Comparison of ENCODE assay signal across 29 mouse cellular contexts in genomic region chr3:22148306-22148932, GRCm38 (mm10).
DNase-seq lines count a peak whose midpoint lies in the region; ATAC-seq and TF ChIP-seq lines count a peak whose summit lies in the region.
"Had no signal": no experiment of that assay in that cellular context is flagged by ENCODE, and none has a peak within 500 bp of the region (broad histone marks: within the 10 kb centered on the region; RNA-seq: fewer than 3 reads in every experiment).

No protein-coding gene starts in this region.

- H3K27me3 ChIP-seq in kidney, embryonic 16.5 days (ENCODE audit: insufficient read depth, low read length), result no peaks in the 10 kb centered on the region
- H3K27me3 ChIP-seq in intestine, postnatal 0 days (replicated peaks; ENCODE audit: control insufficient read depth, insufficient read depth, low read length), result no peaks in the 10 kb centered on the region
- H3K27me3 ChIP-seq: heart, embryonic 13.5 days; hindbrain, embryonic 15.5 days; liver, embryonic 13.5 days; stomach, embryonic 15.5 days had no signal

- 31% methylated on average over 6 of the region's 6 CpGs for WGBS in kidney, embryonic 16.5 days
- 53% methylated on average over 6 of the region's 6 CpGs for WGBS in intestine, postnatal 0 days

- no peak overlapping the region for H3K4me2 ChIP-seq in kidney, embryonic 16.5 days (replicated peaks; ENCODE audit: low read depth, low read length)
- H3K4me2 ChIP-seq in intestine, postnatal 0 days (replicated peaks; ENCODE audit: low read depth), result no peak overlapping the region
- H3K4me2 ChIP-seq: heart, embryonic 13.5 days; hindbrain, embryonic 15.5 days; liver, embryonic 13.5 days; midbrain, embryonic 11.5 days; stomach, embryonic 15.5 days had no signal

- no peak overlapping the region for H3K27ac ChIP-seq in kidney, embryonic 16.5 days (ENCODE audit: low read length)
- H3K27ac ChIP-seq in intestine, postnatal 0 days (ENCODE audit: low read depth, low read length), result no peak overlapping the region
- H3K27ac ChIP-seq: gastrocnemius, adult 2 months; heart, embryonic 13.5 days; hindbrain, embryonic 15.5 days; kidney, postnatal 0 days; left cerebral cortex, adult 2 months; liver, embryonic 13.5 days; macrophage; stomach, embryonic 15.5 days had no signal

- no peak for TF ChIP-seq CTCF in intestine, postnatal 0 days (IDR thresholded peaks at IDR 0.05; ENCODE audit: low read depth)

- intact Hi-C loops in left cerebral cortex, postnatal 36 days (cut with DNase I), result loop anchor here (5.0 kb wide), 1 partner anchor 71 kb away; the partner anchor contains the start of gene Tbl1xr1

- no peak for DNase-seq in kidney, postnatal 36 days
- DNase-seq in MN1 (ENCODE audit: low spot score), result peak; percentile 15
- DNase-seq in left cerebral cortex, postnatal 36 days (ENCODE audit: low spot score in 2 of 2), result no peak
- DNase-seq in heart, adult 9 months (ENCODE audit: low spot score in 2 of 2), result no peak
- DNase-seq in heart, adult 8-10 months (ENCODE audit: low spot score), result no peak
- DNase-seq: adrenal gland, postnatal 14 days; cerebellum, adult 18-20 months; gastrocnemius, postnatal 36 days; heart, adult 18-20 months; heart, postnatal 10 days; left cerebral cortex, postnatal 4 days; liver, embryonic 13.5 days; right cerebral cortex, postnatal 25 days; thymus, adult 18-20 months; thymus, postnatal 25 days had no signal

- H3K9me3 ChIP-seq in kidney, embryonic 16.5 days (ENCODE audit: low read length), result no peaks in the 10 kb centered on the region
- H3K9me3 ChIP-seq in intestine, postnatal 0 days (ENCODE audit: control insufficient read depth), result no peaks in the 10 kb centered on the region
- H3K9me3 ChIP-seq: heart, embryonic 13.5 days; hindbrain, embryonic 15.5 days; liver, embryonic 13.5 days; stomach, embryonic 15.5 days had no signal

- H3K4me1 ChIP-seq in kidney, embryonic 16.5 days (ENCODE audit: insufficient read depth, low read length), result peaks cover 10% of the 10 kb centered on the region; the same call in 1 of the 2 replicates
- H3K4me1 ChIP-seq in intestine, postnatal 0 days (replicated peaks; ENCODE audit: control insufficient read depth, insufficient read depth, low read length), result no peaks in the 10 kb centered on the region

- ATAC-seq in kidney, embryonic 16.5 days (ENCODE audit: low FRiP score, low TSS enrichment), result peak; percentile 70; the same call in 1 of the 2 replicates
- peak; percentile 47; the same call in 1 of the 2 replicates for ATAC-seq in intestine, postnatal 0 days
- ATAC-seq: forebrain, embryonic 16.5 days; lung, postnatal 0 days; midbrain, embryonic 16.5 days had no signal

- no peak overlapping the region for H3K9ac ChIP-seq in kidney, embryonic 16.5 days (replicated peaks; ENCODE audit: low read length)
- no peak overlapping the region for H3K9ac ChIP-seq in intestine, postnatal 0 days (ENCODE audit: low read depth, low read length)
- H3K9ac ChIP-seq: heart, embryonic 13.5 days; hindbrain, embryonic 15.5 days; liver, embryonic 13.5 days; stomach, embryonic 15.5 days had no signal

- H3K36me3 ChIP-seq in kidney, embryonic 16.5 days (ENCODE audit: insufficient read depth, low read length), result no peaks in the 10 kb centered on the region
- no peaks in the 10 kb centered on the region for H3K36me3 ChIP-seq in intestine, postnatal 0 days (ENCODE audit: control insufficient read depth, insufficient read depth)
- H3K36me3 ChIP-seq: hindbrain, embryonic 15.5 days; liver, embryonic 13.5 days had no signal

- H3K4me3 ChIP-seq in kidney, embryonic 16.5 days (ENCODE audit: low read length), result no peak overlapping the region
- H3K4me3 ChIP-seq in intestine, postnatal 0 days (ENCODE audit: low read depth, low read length), result no peak overlapping the region
- H3K4me3 ChIP-seq: erythroblast, embryonic 14.5 days; gastrocnemius, adult 2 months; heart, embryonic 13.5 days; hindbrain, embryonic 15.5 days; left cerebral cortex, adult 2 months; liver, embryonic 13.5 days; stomach, embryonic 15.5 days had no signal
